Mouse (Mus musculus) kidney, adult 2 months (tissue): ENCODE results near the gene Pdcd1lg2.

Experiments
- CTCF ChIP-seq: fragments of 200-500 bp; conservative IDR thresholded peaks from 2 replicates; pipeline ENCODE4 v1.5.1; 2011; ENCODE audit warnings: low read depth, mild to moderate bottlenecking, control low read depth, low read length, moderate library complexity, mixed read lengths; ENCODE audit not compliant: insufficient read depth, insufficient read length
- POLR2A ChIP-seq: fragments of 200-500 bp; IDR thresholded peaks from one replicate; pipeline ENCODE4 v1.6.1; 2011; ENCODE audit warnings: low read depth, low read length, control low read depth

DNA sequence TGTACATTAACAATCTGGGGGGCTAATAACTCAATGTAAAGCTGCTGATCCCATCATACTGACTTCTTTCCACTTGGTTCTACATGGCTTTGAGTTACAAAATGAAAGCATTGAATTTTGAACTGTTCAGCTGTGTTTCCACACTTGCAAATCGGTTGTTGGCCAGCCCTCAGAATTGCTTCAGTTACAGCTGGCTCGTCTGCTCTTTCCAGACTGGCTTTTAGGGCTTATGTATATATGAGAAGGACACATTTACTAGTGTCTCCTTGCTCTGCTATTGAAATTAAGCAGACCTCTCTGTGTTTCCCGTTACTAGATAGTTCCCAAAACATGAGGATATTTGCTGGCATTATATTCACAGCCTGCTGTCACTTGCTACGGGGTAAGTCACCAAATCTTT, 38.6 kb upstream of the Pdcd1lg2 start:
- TF ChIP-seq CTCF (no peak), POLR2A (no peak)
